ENCODE assay signal across 15 mouse cellular contexts in the genomic region with DNA sequence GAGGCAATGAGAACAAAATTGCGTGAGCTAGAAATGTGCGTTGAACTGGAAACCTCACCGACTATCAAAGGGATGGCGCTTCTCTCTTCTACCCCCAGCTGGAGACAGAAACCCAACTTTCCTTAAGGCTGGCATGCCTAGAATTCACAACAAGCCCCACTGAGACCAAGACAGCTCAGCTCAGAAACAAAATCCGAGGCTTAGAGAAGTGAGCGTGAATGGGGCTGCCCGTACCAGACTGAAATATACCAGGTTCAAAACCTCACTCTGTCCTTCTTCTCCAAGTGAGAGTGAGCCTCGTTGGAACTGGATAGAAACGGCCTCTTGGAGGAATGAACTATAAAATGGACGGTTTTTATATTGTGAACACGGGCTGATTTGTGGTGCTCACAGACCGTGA.
DNase-seq lines count a peak whose midpoint lies in the region; ATAC-seq and TF ChIP-seq lines count a peak whose summit lies in the region.
"Had no signal": no experiment of that assay in that cellular context is flagged by ENCODE, and none has a peak within 500 bp of the region (broad histone marks: within the 10 kb centered on the region; RNA-seq: fewer than 3 reads in every experiment).

No protein-coding gene starts in this region.

- peak; percentile 11; the same call in 1 of the 2 replicates for ATAC-seq in forebrain, embryonic 16.5 days
- 0 out of 2 replicates have a peak, but pooled peaks have one; percentile 33 for ATAC-seq in midbrain, embryonic 11.5 days (ENCODE audit: low FRiP score)
- ATAC-seq in neural tube, embryonic 14.5 days (ENCODE audit: low read depth), result peak; percentile 19; the same call in 1 of the 2 replicates
- ATAC-seq in inflammation-experienced regulatory T-cells, adult 6 months, result no peak
- ATAC-seq: intestine, embryonic 15.5 days had no signal

- H3K4me1 ChIP-seq in forebrain, embryonic 16.5 days (replicated peaks; ENCODE audit: control insufficient read depth, insufficient read depth, low read length), result peaks cover 23% of the 10 kb centered on the region
- peaks cover 13% of the 10 kb centered on the region for H3K4me1 ChIP-seq in midbrain, embryonic 11.5 days (ENCODE audit: control insufficient read depth, insufficient read depth, low read length)
- peaks cover 14% of the 10 kb centered on the region; the same call in 1 of the 2 replicates for H3K4me1 ChIP-seq in neural tube, embryonic 14.5 days (ENCODE audit: control insufficient read depth, insufficient read depth, low read length)
- H3K4me1 ChIP-seq: intestine, embryonic 15.5 days had no signal

- 68% methylated on average over 12 of the region's 12 CpGs for WGBS in forebrain, embryonic 16.5 days
- WGBS in midbrain, embryonic 11.5 days, result 73% methylated on average over 12 of the region's 12 CpGs
- 49% methylated on average over 12 of the region's 12 CpGs for WGBS in neural tube, embryonic 14.5 days

- H3K27me3 ChIP-seq in forebrain, embryonic 16.5 days (replicated peaks; ENCODE audit: control insufficient read depth, insufficient read depth, low read length), result no peaks in the 10 kb centered on the region
- H3K27me3 ChIP-seq in midbrain, embryonic 11.5 days (ENCODE audit: control insufficient read depth, insufficient read depth, low read length), result no peaks in the 10 kb centered on the region
- no peaks in the 10 kb centered on the region for H3K27me3 ChIP-seq in neural tube, embryonic 14.5 days (ENCODE audit: control insufficient read depth, insufficient read depth, low read length)
- H3K27me3 ChIP-seq: embryonic facial prominence, embryonic 13.5 days; intestine, embryonic 15.5 days; limb, embryonic 15.5 days had no signal

- H3K9ac ChIP-seq in forebrain, embryonic 16.5 days (replicated peaks; ENCODE audit: low read depth, low read length), result no peak overlapping the region
- H3K9ac ChIP-seq in midbrain, embryonic 11.5 days (ENCODE audit: low read length), result no peak overlapping the region
- no peak overlapping the region for H3K9ac ChIP-seq in neural tube, embryonic 14.5 days (replicated peaks; ENCODE audit: low read depth, low read length)
- H3K9ac ChIP-seq: embryonic facial prominence, embryonic 13.5 days; intestine, embryonic 15.5 days; limb, embryonic 15.5 days had no signal

- no peak for TF ChIP-seq CTCF in layer of hippocampus, adult 2 months (conservative IDR thresholded peaks at IDR 0.05)

- peak overlapping the region; percentile 46; the same call in 1 of the 2 replicates for H3K27ac ChIP-seq in layer of hippocampus, adult 2 months
- H3K27ac ChIP-seq in forebrain, embryonic 16.5 days (ENCODE audit: low read length), result peak overlapping the region; percentile 54
- peak overlapping the region; percentile 35; the same call in 1 of the 2 replicates for H3K27ac ChIP-seq in midbrain, embryonic 11.5 days (ENCODE audit: low read depth, low read length)
- peak overlapping the region; percentile 58 for H3K27ac ChIP-seq in neural tube, embryonic 14.5 days (ENCODE audit: low read depth, low read length)
- H3K27ac ChIP-seq: embryonic facial prominence, embryonic 13.5 days; intestine, embryonic 15.5 days; limb, embryonic 15.5 days had no signal

- no peak overlapping the region for H3K4me3 ChIP-seq in layer of hippocampus, adult 2 months
- no peak overlapping the region for H3K4me3 ChIP-seq in forebrain, embryonic 16.5 days (replicated peaks; ENCODE audit: low read length)
- H3K4me3 ChIP-seq in midbrain, embryonic 11.5 days (ENCODE audit: low read depth, low read length), result no peak overlapping the region
- no peak overlapping the region for H3K4me3 ChIP-seq in neural tube, embryonic 14.5 days (ENCODE audit: low read depth, low read length)
- H3K4me3 ChIP-seq: embryonic facial prominence, embryonic 13.5 days; intestine, embryonic 15.5 days; limb, embryonic 15.5 days had no signal

- H3K36me3 ChIP-seq in forebrain, embryonic 16.5 days (ENCODE audit: control insufficient read depth, insufficient read depth), result no peaks in the 10 kb centered on the region
- H3K36me3 ChIP-seq in midbrain, embryonic 11.5 days (ENCODE audit: control insufficient read depth, insufficient read depth, low read length), result no peaks in the 10 kb centered on the region
- H3K36me3 ChIP-seq in neural tube, embryonic 14.5 days (ENCODE audit: control insufficient read depth, insufficient read depth, low read length), result no peaks in the 10 kb centered on the region
- H3K36me3 ChIP-seq: embryonic facial prominence, embryonic 13.5 days; intestine, embryonic 15.5 days; limb, embryonic 15.5 days had no signal

- no peak overlapping the region for H3K4me2 ChIP-seq in forebrain, embryonic 16.5 days (ENCODE audit: low read length)
- H3K4me2 ChIP-seq in midbrain, embryonic 11.5 days, result no peak overlapping the region
- peak overlapping the region; percentile 24; the same call in 1 of the 2 replicates for H3K4me2 ChIP-seq in neural tube, embryonic 14.5 days (ENCODE audit: low read depth, low read length)
- H3K4me2 ChIP-seq: embryonic facial prominence, embryonic 13.5 days; intestine, embryonic 15.5 days; limb, embryonic 15.5 days had no signal

- no peaks in the 10 kb centered on the region for H3K9me3 ChIP-seq in forebrain, embryonic 16.5 days (ENCODE audit: control insufficient read depth, low read length)
- no peaks in the 10 kb centered on the region for H3K9me3 ChIP-seq in midbrain, embryonic 11.5 days (ENCODE audit: control insufficient read depth, low read length)
- no peaks in the 10 kb centered on the region for H3K9me3 ChIP-seq in neural tube, embryonic 14.5 days (ENCODE audit: control insufficient read depth, low read length)
- H3K9me3 ChIP-seq: embryonic facial prominence, embryonic 13.5 days; intestine, embryonic 15.5 days; limb, embryonic 15.5 days had no signal

- DNase-seq in layer of hippocampus, adult 2 months (ENCODE audit: low spot score in 2 of 2), result no peak
- DNase-seq in layer of hippocampus, postnatal 14 days (ENCODE audit: low spot score in 2 of 2), result no peak
- peak; percentile 83 for DNase-seq in midbrain, embryonic 11.5 days (ENCODE audit: low spot score, missing footprints)
- DNase-seq in spleen, postnatal 4 days (ENCODE audit: low spot score in 2 of 2), result no peak
- DNase-seq in lung, postnatal 36 days, result no peak
- DNase-seq: adrenal gland, postnatal 25 days; heart, postnatal 14 days; lung, postnatal 14 days; thymus, postnatal 4 days had no signal
